Mouse (Mus musculus) layer of hippocampus, adult 18-20 months (tissue): ENCODE results near the gene Tox2. TPM values are rescaled to one million over a fixed set of nuclear protein-coding genes. Genes with fewer than 3 reads are reported as not detected.

ENCODE experiments used
- DNase-seq, 2 experiments: peaks; one replicate each; pipeline ENCODE4 v3.0.0; 2022; ENCODE audit warnings: low spot score in 2 of 2
- total RNA-seq, 2 experiments: library from RNA; stranded (reverse); gene quantifications; 2 replicates each; pipeline ENCODE4 v1.2.3; 2021

The Tox2 gene
- total RNA-seq, 2 experiments from 2014 or later = 27.3 to 27.8 TPM

DNA sequence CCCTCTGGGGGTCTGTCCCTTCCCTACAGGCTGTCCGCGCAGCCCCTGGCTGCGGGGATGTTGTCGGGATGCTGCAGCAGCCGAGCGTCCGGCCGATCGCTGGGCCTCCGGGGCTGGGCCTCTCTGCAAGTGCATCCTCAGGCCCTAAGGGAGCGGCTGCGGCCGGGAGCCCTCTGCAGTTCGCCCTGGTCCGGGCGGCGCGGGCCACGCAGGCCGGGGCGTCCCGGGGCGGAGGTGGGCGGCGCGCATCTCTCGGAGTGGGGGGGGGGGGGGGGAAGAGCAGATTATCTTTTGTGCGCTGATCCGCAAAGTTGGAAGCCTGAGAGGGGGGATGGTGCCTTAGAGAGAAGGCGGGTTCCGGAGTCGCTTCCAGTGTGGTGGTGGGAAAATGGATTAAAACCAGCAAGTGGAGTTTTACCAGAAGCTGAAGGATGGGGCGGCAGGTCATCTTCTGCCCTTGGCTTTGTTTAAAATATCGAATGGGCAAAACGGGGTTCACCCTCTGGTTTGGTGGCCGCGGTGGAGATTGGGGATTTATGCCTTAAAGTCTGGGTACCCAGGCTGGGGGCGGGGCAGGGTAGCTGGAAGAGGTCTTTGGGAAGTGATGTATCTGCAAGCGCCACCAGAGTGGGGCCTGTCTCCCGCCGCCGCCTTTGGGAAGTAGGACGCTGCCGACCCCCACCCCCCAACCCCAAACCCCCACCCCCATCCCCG lies 1.8 kb downstream of the Tox2 start:
- no peak for DNase-seq

GRCm38 (mm10) chr2:163205262-163205647 lies 2.3 kb downstream of the Tox2 start:
- no peak for DNase-seq

DNA sequence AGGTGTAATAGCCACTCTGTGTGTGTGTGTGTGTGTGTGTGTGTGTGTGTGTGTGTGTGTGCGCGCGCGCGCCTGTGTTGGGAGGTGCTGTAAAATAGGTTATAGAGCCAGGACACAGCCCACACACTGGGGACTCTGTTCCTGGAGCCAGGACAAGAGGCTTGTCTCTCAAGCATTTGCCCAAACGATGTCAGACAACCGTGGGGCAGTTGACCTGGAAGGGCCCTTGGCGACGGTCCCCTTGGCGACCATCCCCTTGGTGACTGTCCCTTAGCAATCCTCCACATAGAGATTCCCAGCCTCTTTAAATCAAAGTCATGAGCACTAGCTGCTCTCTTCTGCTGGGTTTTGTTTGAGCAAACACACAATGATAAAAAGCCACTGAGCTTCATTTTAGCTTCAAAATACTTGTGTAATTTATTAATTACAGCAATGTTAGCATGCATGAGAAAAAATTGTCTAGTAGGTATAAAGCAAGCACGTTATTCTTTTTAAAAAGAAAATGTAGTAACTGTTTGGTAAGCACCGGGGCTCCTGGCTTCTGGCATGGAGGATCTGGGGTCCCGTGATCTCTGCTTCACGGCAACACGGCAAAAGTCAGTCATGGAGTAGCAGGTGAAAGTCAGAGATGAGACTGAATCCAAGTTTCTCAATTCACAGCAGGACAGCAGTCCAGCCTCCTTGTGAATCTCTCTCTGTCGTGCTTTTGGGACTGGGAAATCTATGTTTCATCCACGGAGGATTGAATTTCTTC lies 3.0 kb downstream of the Tox2 start:
- peak in 1 of 2 experiments; percentile 32 for DNase-seq

DNA sequence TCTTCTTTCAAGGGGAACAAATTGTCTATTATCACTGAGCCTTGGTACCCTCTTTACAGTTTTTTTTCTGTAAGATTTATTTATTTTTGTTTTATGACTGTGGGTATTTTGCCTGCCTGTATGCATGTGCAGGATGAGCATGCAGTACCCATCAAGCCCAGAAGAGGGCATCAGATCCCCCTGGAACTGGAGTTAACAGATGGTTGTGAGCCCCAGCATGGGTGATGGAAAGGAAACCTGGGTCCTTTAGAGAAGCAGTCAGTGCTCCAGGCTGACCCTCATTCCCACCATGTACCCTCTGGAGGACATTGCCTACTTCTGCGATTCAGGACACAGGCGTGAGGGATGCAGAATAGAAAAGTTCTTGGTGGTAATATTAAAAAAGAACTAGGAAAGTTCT lies 4.4 kb downstream of the Tox2 start:
- no peak for DNase-seq

DNA sequence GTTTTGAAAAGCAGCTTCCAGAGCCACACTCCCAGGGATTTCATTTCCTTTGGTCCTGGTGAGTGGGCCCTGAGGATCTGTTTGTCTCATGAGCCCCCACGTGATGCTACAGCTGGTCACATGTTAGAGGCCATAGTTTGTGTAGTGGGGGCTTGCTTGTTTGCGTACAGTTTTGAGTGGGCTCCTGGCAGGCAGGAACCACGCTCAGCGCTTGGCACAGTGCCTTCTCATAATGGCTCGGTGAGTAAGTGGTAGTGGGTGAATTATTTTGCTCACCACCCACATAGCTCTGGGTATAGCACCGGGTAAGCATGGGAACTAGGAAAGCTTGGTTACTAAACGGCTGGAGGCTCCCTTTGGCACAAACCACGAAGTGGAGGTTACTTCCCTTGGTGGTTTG lies 6.2 kb downstream of the Tox2 start:
- DNase-seq = peak; percentile 22 to 57

- DNase-seq = no peak
Measured at GRCm38 (mm10) chr2:163213085-163213484, 10.2 kb downstream of the Tox2 start.

DNA sequence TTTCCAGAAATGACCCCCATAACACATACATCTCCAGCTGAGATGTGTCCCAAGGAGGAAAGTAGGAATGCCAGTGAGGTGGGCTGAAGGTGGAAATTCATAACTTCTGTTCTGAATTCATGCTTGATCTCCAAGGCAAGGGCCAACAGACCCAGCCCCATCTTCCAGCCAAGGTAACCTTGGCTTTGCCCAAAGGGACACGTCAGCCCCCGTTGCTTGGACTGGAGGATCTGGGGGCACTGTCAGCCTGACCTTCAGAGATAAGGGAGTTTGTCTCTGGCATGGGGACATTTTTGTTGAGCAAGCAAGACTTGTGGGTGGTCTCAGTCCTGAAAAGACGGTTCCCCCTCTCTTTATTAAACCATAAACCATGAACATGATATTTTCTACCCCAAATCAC lies 15.2 kb downstream of the Tox2 start:
- no peak for DNase-seq

DNA sequence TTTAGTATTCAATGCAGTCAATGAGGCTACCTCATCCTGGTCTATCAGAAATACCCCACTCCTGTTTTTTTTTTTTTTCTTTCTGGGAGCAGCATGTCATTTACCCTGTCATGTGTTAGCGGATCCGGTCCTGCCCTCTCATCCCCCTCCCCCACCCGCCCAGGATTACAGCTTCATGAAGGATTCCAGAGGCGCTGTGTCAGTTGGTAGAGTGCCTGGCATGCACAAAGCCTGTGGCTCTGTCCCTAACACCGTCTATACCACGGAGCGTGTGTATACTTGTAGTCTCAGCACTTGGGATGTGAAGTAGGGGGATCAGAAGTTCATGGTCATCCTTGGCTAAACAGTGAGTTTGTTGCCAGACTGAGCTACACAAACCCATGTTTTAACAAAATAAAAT lies 15.6 kb downstream of the Tox2 start:
- DNase-seq = no peak

DNA sequence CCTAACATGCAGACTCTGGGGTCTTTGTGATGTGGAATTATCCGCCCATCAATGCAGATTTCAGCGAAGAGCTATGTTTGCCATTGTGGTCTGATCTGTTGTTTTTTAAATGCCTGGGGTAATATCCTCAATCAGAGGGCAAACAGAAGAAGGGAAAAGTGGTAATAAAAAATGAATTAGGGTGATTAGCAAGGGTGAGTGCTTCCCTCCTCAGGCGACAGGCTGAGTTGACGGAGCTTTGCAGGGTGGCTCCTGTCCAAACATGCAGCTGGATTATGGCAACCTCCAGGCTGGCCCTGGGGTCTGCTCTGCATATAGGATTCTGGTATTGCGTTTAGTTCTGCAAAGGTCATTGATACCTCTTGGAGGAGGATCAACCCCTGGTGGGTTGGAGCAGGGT lies 16.5 kb downstream of the Tox2 start:
- no peak for DNase-seq

DNA sequence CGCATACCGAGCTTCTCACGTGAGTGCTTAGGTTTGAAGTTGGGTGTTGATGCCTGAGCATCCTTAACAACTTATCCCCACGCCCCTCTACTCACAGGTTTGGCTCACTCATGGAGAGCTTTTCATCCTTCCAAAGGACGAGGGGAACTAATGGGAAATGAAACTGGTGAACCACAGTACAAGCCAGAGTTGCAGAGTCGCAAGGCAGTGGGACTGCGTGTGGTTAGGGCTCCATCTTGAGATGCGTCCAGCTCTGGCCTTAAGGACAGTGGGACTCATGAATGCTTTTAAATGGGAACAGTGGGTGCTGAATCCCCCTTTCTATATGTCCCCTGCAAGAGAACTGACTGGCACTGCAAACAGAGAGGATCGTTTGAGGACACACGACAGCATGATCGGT lies 17.8 kb downstream of the Tox2 start:
- no peak for DNase-seq

- no peak for DNase-seq
Measured at GRCm38 (mm10) chr2:163225302-163225701, 22.4 kb downstream of the Tox2 start.

DNA sequence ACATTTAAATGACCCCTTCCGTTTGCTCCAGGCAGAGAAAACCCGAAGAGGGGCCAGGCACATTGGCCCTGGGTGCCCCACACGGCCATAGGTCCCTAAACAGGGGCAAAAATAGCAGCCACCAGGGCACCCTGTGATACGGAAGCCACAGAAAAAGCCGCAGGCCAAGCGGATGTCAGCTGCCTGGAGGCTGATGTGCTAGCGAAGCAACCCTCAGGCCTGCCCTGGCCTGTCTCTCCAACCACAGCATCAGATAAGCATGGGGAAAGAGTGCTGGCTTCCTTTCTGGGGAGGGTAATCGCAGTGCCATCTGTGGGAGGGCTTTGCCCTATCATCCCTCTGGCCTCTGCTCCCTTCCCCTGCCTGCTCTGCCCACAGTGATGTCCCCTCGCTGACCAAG lies 26.1 kb downstream of the Tox2 start:
- DNase-seq = no peak

- peak; percentile 37 to 70 for DNase-seq
Measured at GRCm38 (mm10) chr2:163231781-163232534, 29.0 kb downstream of the Tox2 start.

- no peak for DNase-seq
Measured at GRCm38 (mm10) chr2:163233666-163234065, 30.7 kb downstream of the Tox2 start.

- peak in 1 of 2 experiments; percentile 55 for DNase-seq
Measured at GRCm38 (mm10) chr2:163236057-163236456, 33.1 kb downstream of the Tox2 start.

DNA sequence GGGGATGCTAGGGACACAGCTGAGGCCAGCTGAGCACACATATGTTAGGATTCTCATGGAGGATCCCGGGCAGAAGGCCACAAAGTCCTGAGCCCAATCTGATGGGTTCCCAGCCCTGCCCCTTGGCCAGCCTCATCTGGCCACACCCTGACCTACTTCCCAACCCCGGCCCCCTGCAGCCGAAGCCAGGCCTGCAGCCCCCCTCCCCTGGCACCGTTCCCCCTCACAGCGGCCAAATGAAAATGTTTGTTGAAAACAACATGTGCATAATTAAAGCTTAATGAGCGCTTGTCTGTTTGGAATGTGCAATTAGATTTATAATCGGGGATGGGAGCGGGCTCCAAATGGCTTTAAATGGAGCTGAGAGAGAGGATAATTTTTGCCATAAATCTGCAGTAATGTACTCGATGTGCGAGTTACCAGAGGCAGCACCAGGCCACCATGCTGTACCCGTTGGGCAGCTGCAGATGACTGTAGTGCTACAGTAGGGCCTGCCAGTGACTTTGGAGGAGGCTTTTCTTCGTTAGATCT lies 35.1 kb downstream of the Tox2 start:
- peak in 1 of 2 experiments; percentile 38 for DNase-seq

- DNase-seq = no peak
Measured at GRCm38 (mm10) chr2:163239945-163240344, 37.0 kb downstream of the Tox2 start.

DNA sequence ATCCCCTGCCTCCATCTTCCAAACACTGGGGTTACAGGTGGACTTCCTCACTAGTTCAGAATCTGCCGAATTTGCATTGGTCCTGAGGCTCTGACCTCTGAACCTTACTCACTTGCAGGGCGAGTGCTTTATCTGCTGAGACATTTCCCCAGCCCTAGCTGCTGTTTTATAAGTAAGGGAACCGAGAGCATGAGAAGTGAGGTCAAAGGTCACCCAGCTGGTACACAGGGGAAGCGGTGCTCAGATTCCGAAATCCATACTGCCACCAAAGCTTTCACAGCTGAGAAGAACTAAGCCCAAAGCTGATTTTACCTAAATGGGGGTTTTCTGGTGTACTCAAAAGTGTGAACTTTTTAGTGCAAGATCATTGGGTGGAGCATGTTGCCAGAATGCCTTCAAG lies 38.9 kb downstream of the Tox2 start:
- DNase-seq = no peak

- peak in 1 of 2 experiments; percentile 39 for DNase-seq
Measured at GRCm38 (mm10) chr2:163243917-163244852, 41.3 kb downstream of the Tox2 start.

GRCm38 (mm10) chr2:163248912-163249311 lies 46.0 kb downstream of the Tox2 start:
- DNase-seq = no peak

- DNase-seq = no peak
Measured at GRCm38 (mm10) chr2:163252645-163253044, 49.7 kb downstream of the Tox2 start.
